Mouse (Mus musculus) megakaryocyte, embryonic 14.5 days (primary cell): Measurements from ENCODE around the gene Dclre1b.

Experiments used
- FLI1 ChIP-seq: IDR thresholded peaks from 2 replicates; pipeline ENCODE4 v1.6.1; 2012; ENCODE audit warnings: low read length, inconsistent platforms, mixed read lengths
- GATA1 ChIP-seq: IDR thresholded peaks from 3 replicates; pipeline ENCODE4 v1.6.1; 2012; ENCODE audit warnings: mixed read lengths, low read length, inconsistent platforms, borderline replicate concordance

DNA sequence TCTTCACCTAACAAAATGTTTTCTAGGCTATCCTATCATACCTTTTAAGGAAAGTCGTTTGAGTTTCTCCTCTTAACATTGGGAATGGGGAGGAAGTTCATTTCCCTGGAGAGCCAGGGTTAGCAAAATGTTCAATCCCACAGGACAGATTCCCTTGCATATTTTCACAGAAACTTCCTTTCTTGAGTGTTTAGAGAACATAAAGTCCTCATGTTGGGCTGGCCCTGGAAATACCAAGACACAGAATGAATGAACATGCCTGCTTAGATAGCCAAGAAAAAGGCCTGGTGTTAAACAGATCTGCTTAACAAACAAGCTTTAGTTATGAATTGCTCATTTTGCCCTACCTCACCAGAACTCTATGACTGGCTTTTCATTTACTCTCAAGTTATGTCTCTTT lies 16.7 kb downstream of the Dclre1b start:
- no peak for TF ChIP-seq FLI1
- no peak for TF ChIP-seq GATA1
